Mouse (Mus musculus): ENCODE results near the gene Ulk2.

- no peak for TF ChIP-seq CTCF (IDR thresholded peaks at IDR 0.05; ENCODE audit: extremely low read depth, insufficient read length, insufficient replicate concordance, low read depth, low read length)
- no peak for TF ChIP-seq POLR2A (IDR thresholded peaks at IDR 0.05; ENCODE audit: low read depth, low read length)
These were observed 122.2 kb downstream of the Ulk2 start for GRCm38 (mm10) chr11:61732672-61733071.
